Mouse (Mus musculus): Measurements from ENCODE around the gene Hamp2.
A peak's percentile ranks its signal among the peaks of the same experiment; 100 is the strongest.
"Not testable (repeated sequence)": the region's sequence is repeated elsewhere in the genome, so short reads cannot be mapped to it uniquely, and the experiment has no call there.

The Hamp2 gene

DNA sequence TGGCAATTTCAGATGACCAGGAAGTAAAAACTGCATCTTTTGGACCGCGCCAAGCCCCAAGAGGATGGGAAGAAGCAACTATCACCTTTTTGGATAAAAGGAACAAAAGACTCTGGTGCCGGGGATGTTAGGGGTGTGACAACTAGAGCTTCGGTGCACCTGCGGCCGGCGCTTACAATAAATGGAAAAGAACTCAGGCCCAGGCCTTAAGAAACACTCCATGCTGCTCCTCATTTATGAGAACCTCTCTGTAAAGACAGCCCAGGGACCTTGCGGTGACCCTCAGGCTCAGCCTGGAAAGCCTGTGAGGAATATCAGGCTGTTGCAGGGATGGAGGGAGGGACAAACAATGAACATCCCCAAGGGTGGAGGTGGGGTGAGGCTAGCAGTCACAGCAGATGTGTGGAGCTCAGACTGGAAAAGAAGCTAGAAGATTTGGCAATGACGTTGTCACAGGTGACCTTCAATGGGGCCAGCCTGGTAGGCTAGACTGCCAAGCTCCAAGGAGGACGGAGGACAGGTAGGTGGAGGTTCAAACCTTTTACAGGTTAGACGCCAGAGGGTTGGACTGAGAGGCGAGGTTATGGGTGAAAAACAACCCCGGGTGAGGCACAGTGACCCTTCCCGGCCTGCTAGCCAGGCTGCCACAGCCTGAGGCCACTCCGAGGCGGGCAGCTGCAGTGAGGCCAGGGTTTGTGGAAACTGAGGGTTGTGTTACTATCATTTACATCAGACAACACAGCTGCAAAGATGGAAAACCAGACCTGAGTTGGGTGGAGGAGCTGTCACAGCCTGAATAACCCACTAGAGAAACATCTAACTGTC is 28.2 kb upstream of the Hamp2 start:
- DNase-seq = no peak

DNA sequence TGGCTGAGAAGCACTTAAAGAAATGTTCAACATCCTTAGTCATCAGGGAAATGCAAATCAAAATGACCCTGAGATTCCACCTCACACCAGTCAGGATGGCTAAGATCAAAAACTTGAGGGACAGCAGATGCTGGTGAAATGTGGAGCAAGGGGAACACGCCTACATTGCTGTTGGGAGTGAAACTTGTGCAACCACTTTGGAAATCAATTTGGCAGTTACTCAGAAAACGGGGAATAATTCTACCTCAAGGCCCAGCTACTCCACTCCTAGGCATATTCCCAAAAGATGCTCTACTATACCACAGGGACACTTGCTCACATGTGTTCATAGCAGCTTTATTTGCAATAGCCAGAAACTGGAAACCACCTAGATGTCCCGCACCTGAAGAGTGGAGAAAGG is 25.4 kb upstream of the Hamp2 start:
- DNase-seq = not testable (repeated sequence)

DNA sequence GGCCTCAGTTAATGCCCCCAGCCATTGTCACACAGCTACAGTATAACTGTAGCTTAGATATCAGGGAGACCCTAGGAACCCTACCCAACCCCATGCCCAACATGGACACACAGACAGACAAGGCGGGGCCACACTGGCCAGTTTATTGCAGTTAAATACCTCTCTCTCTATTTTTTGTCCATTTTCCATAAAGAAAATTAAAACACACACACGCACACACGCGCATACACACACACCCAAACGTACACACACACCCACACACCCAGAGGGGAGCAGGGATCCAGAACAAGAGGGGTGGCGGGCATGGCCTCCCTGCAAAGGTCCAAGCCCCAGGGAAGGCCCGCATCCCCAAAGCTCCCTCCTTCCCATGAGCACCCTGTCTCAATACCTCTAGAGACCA is 21.4 kb upstream of the Hamp2 start:
- DNase-seq = no peak

DNA sequence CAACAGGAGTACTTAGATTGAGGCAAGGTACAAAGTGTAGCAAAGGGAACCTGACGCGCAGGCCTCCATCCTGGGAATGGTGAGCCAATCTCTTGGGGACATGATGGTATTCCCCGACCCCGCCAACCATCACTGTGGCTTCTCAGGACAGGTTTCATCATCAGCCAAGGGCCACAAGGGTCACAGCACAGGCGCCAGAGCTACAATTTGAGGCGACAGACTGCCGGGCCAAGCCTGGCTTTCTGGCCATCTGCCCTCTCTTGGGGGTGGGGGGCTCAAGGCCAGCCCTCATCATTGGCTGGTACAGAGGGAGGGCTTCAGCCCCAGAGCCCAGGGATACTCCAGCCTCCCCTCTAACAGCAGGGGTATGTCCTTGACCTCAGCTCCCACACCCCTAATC is 21.0 kb upstream of the Hamp2 start:
- DNase-seq = not testable (repeated sequence)

DNA sequence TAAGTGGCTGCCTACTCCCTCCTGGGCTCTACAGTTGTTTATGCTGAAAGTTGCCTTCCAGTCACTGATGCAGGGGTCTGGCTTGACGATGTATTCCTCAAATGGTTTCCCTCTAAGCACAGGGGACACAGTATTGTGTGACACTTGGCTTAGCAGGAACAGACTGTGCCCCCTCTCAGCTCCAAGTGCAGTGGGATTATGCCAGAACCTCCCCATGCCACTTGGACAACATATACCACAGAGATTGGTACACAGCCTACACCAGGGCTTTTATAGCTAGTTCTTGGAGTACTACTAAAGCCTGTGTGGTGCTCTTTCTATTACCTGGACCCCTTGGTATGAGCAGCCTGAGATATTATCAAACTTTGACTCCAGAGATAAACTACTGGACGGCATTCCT is 20.2 kb upstream of the Hamp2 start:
- DNase-seq = not testable (repeated sequence)

DNA sequence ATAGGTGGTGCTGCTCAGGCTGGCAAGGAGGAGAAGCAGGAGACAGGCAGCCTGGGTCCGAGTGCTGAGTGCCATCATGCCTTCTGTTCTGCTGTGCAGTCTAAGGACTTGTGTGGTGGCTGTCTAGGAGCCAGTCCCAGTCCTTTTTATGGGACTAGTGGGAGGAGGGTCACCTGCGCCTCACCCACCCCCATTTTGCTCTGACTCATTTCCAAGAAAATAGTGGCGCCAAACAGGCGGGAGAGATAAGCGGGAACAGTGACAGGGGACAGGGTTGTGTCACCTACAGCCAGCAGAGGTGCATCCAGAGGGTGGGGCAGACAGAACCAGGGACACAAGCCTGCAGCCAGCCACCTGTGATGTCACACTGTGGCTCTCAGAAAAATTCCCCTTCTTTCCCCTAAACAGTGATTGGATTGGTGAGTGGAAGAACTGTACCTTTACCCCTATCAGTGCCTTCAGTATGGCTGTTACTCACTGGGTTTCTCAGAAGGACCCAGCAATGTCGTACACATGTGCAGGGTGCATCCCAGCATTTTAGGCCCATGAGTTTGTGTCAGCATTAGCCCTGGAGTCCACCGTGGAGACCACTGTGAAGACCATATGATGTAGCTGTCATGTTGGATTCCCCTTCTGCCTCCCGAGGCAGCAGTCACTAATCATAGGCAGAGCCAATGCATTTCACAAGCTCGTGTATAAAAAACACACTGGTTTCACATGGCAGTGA is 19.6 kb upstream of the Hamp2 start, which contains the start of gene Hamp:
Gene Hamp (minus strand): TSS at position 124 of the 727 bp plus-strand sequence.
- DNase-seq = no peak

DNA sequence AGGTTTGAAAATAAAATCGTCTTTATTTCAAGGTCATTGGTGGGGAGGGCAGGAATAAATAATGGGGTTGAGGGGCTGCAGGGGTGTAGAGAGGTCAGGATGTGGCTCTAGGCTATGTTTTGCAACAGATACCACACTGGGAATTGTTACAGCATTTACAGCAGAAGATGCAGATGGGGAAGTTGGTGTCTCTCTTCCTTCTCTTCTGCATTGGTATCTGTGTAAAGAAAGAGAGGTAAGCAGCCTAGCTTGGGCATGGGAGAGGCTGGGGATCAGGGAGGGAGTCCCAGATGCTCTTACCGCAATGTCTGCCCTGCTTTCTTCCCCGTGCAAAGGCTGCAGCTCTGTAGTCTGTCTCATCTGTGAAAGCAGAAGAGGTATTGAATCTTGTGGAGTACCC is 17.9 kb upstream of the Hamp2 start:
- DNase-seq = not testable (repeated sequence)

DNA sequence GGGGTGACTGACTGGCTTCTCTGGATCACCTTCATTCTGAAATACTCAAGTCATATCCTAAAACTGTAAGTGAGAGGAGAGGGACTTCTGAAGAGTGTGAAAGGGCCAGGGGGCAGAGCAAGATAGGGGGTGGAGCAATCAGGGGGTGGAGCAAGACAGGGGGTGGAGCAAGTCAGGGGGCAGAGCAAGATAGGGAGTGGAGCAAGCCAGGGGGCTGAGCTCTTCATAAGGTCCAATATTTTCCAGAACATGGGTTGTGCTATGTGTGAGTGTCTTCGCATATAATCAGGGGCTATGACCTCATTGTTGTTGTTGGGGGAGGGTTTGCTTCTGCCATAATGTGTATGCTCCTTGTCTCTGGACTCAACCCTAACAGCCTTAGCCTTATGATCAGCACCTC is 15.6 kb upstream of the Hamp2 start:
- not testable (repeated sequence) for DNase-seq

DNA sequence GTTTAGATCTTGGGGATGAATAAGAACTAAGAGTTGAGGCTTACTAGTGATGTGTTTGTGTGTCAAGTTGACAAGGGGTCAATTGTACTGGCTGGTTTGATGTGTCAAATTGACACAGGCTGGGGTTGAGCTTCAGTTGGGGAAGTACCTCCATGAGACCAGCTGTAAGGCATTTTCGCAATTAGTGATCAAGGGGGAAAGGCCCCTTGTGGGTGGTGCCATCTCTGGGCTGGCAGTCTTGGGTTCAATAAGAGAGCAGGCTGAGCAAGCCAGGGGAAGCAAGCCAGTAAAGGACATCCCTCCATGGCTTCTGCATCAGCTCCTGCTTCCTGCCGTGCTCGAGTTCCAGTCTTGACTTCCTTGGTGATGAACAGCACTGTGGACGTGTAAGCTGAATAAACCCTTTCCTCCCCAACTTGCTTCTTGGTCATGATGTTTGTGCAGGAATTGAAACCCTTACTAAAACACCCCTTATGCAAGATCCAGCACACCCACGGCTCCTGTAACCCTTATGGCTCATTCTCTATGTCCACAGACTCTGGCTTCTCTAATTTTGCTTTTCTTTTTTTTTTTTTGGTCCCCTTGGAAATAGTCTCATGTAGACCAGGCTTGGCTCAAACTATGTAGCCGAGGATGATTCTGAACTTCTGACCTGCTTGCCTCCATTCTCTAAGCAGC is 11.1 kb upstream of the Hamp2 start:
- not testable (repeated sequence) for DNase-seq

DNA sequence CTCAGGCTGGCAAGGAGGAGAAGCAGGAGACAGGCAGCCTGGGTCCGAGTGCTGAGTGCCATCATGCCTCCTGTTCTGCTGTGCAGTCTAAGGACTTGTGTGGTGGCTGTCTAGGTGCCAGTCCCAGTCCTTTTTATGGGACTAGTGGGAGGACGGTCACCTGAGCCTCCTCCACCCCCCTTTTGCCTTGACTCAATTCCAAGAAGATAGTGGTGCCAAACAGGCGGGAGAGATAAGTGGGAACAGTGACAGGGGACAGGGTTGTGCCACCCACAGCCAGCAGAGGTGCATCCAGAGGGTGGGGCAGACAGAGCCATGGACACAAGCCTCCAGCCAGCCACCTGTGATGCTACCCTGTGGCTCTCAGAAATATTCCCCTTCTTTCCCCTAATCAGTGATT is 410 bp downstream of the Hamp2 start:
- DNase-seq = no peak

DNA sequence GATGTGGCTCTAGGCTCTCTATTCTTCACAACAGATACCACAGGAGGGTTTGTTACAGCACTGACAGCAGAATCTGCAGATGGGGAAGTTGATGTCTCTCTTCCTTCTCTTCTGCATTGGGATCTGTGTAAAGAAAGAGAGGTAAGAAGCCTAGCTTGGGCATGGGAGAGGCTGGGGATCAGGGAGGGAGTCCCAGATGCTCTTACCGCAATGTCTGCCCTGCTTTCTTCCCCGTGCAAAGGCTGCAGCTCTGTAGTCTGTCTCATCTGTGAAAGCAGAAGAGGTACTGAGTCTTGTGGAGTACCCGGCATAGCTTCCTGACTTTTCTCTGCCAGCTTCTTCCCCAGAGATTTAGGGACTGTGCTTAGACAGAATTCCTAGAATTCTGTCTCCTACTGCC is 2.0 kb downstream of the Hamp2 start:
- not testable (repeated sequence) for DNase-seq

DNA sequence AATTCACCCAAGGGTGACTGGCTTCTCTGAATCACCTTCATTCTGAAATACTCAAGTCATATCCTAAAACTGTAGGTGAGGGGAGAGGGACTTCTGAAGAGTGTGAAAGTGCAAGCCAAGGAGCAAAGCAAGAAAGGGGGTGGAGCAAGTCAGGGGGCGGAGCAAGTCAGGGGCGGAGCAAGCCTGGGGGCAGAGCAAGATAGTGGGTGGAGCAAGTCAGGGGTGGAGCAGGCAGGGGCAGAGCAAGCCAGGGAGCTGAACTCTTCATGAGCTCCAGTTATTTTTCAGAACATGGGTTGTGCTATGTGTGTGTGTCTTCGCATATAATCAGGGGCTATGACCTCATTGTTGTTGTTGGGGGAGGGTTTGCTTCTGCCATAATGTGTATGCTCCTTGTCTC is 4.3 kb downstream of the Hamp2 start:
- no peak for DNase-seq

DNA sequence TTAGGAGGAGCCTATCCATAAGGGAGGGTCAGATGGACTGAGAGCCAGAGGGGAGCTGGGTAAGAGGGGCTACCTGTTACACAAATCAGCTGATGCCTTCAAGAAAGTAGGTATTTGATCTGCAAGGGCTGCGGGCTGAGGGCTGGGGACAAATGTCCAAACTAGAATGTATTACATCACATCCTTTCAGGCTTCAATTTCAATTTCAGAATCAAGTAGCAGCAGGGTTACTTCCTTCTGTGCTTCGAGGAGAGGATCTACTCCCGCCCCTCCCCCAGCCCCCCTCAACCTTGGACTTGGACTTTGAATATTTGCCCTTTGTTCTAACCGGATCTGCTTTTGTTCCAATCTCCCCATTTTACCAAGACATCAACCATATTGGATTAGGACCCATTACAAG is 7.3 kb downstream of the Hamp2 start:
- DNase-seq = no peak

DNA sequence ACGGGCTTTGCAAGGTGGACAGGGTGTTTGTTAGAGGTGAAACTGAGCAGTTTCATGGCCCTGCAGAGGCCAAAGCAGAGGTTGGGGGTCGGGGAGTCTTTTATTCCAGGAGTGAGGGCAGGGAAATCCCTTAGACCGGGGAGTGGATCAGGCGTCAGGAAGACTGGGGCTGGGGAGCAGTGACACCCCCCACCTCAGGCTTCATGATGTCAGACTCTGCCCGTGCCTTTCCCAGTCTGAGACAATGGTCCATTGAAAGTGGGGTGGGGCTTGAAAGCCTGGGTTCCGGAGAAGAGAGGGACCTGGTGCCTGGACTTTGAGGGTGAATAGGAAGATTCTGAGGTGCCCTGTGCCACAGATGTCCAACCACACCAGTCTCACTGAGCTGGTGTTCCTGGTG is 7.8 kb downstream of the Hamp2 start:
- no peak for DNase-seq

DNA sequence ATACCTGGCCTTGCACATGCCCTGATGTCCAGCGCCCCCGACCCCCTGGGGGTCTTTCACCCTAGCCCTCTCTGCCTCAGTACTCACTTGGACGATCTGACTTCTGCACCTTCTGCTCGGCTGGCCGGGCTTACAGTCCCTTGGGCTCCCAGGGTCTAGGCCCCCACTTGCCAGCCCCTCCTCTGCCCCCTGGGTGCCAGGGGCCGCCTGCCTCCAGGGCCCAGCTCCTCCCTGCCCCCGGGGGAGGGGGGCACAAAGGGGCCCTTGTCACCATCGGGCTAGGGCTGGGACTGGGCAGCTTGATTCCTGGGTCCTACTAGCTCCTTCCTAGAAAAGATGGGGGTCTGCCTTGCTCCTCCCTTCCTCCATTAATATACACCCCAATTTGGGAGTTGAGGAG is 9.7 kb downstream of the Hamp2 start, which contains the start of gene Mag:
Gene Mag (minus strand): TSS at position 142 of the 400 bp plus-strand sequence.
- no peak for DNase-seq

DNA sequence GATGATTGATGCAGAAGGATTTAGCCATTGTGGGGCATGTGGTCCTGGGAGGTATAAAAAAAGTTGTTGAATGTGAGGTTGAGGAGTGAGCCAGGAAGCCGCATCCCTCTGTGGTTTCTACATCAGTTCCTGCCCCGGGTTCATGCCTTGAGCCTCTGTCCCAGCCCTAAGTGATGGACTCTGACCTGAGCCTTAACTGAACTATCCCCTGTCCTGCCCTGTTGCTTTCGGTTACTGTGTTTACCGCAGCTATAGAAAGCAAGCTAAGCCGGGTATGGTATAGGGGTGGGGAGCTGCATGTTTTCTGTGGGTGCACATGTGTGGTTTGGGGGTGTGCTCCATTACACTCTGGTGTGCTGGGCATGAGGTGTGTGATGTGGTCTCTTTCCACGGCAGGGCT is 14.7 kb downstream of the Hamp2 start:
- DNase-seq = no peak

DNA sequence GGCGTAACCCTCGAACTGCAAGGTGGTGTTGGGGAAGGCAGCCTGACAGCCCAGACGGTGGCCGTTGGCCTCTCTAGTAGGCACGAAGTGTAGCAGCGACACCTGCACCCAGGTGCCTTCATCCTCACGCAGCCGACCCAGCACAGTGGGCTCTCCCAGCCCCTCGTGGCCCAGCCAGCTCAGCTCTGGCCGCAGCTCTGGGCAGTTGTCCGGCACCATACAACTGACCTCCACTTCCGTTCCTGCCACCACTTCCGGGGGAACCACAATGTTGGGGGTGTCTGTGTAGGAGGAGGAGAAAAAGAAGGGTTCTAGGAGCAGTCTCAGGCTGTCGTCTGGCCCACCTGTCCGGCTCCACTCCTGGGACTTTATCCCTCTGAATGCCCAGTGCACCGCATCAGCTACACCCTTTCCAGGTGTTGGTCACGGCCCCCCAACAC is 15.5 kb downstream of the Hamp2 start:
- DNase-seq = no peak

DNA sequence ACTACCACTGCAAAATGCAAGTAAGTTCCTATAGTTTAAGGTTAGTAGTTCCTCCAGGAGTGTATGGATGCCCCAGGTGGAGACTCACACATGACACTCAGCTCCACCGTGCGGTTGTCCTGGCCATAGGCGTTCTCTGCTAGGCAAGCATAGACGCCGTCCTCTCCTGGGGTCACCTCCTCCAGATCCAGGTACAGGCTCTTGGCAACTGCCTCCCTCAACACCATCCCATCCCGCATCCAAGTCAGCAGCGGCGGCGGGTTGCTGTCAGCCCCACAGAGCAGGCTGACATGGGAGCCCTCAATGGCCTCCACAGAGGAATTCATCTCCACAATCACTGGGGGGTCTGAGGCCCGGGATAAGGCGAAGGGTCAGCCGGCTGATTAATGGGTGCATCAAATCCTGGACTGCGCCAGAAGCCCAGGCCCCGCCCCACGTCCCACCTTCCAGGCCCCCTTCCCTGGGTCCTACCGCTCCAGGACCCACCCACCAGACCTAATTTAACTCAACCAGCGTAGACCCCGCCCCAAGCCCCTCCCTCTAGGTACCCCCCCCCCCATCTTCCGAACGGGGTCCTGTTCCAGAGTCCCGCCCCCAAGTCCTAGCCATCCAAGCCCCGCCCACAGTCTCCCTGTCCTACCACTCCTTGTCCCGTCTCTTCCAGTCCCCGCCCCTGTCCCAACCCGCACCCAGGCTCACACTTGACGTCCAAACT is 16.0 kb downstream of the Hamp2 start:
- DNase-seq = no peak

DNA sequence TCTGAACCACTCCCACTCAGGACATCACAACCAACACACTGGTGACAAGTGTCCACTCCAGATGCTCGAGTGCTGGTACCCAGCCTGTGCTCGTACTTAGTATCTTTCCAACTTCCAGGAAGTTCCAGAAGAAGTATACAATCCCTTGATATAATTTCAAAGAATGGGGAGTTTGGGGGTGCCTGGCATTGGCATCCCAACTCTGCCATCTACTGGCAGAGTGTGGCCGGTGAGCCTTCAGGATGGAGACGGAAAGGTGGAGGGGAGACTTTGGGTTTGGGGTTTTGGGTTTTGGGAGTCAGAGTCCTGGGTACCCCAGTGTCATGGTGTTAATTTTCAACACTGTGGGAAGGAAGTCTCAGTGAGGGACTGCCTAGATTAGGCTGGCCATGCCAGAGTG is 20.4 kb downstream of the Hamp2 start:
- peak; percentile 16 for DNase-seq

DNA sequence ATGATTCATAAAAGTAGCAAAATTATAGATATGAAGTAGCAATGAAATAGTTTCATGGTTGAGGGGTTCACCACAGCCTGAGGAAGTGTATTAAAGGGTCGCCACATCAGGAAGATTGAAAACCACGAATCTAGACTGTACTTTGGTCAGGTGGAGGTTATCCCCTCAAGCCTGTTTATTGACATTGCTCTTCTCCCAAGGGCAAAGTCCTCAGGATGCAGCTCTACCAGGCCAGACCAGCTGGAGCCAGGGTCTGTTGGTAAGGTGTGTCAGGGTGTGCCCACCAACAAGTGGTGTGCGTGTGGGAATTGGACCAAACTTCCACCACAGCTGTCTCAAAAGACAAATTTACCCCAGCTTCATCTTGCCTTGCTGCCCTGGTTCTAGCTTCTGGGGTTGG is 29.3 kb downstream of the Hamp2 start:
- no peak for DNase-seq

DNA sequence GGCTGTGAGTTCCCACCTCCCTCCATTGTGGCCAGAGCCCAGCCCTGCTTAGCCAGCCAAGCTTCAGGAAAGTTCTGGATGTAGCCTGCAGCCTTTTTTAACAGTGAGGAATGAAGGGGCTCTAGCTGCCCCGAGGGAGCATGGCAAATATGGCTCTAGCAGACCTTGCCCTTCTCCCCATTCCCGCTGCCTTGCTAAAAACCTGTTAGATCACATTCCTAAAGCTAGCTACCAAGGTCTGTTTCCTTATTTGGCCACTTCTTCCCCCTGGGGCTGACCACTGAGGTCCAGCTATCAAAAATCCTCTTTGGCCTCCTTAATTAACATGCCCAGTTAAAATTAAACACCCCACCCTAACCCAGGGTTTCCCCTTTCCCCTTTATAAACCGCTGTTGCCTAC is 32.0 kb downstream of the Hamp2 start:
- DNase-seq = no peak

DNA sequence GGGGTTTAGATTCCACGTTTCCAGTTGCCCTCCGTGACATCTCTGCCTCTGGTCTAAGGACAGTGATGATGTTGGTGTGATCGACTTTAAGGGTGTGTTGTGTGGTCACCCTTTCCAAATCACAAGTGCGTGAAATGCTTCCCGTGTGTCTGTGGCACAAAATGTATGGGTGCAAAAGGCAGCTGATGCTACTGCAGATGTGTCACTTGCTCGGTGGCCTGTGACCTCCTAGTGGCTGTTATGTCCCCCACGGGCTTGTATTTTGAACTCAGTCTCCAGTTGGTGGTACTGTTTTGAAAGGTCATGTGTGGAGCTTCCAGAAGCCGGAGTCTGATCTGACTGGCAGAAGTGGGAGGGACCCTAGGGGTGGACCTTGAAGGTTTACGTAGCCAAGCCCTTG is 32.7 kb downstream of the Hamp2 start:
- DNase-seq = no peak

DNA sequence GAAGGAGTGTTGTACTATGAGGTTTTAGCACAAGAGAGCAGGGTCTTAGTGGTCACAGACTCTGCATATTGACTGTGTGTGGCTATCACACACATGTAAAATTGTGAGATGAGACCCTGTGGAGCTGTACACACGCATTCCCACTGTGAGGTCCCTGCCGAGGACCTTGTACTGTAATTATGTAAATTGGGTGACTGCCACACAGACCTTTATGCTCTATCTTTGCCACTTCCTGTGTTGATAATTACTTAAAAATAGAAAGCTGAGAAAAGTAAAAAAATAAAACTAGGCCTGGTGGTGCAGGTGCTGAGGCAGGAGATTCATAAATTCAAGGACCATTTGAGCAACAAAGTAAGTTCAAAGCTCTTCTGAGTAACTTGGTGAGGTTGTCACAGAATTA is 33.8 kb downstream of the Hamp2 start:
- DNase-seq = no peak

Measured in right cerebral cortex, postnatal 25 days (tissue).